Mouse (Mus musculus) limb, embryonic 14.5 days (tissue): ENCODE measurements at regions not wholly inside any gene's neighbourhood (a gene's known extent, or its start where the extent isn't known, plus 50 kb on each side); places are given as distances from the start of the nearest gene placed in this dataset.

Experiments used
- ATAC-seq: fragments of 200-750 bp; cut with Nextera tagmentation; 2 replicates; pipeline ENCODE4 v1.8.0; 2017; ENCODE audit warnings: low read depth, moderate number of reproducible peaks, moderate TSS enrichment; ENCODE audit not compliant: low FRiP score
- DNase-seq: peaks from one replicate; pipeline ENCODE4 v3.0.0-alpha.2; 2015; ENCODE audit warnings: low spot score
- H3K27ac ChIP-seq: fragments of 300-500 bp; sonication (generic); replicated peaks from 2 replicates; pipeline ENCODE4 v1.5.1; 2014; ENCODE audit warnings: low read depth, mild to moderate bottlenecking, low read length, moderate library complexity, mixed read lengths
- H3K27me3 ChIP-seq: fragments of 300-500 bp; sonication (generic); 2 replicates; pipeline ENCODE4 v1.6.1; 2014; ENCODE audit warnings: low read length, mixed read lengths; ENCODE audit not compliant: control insufficient read depth, insufficient read depth
- H3K36me3 ChIP-seq: fragments of 300-500 bp; sonication (generic); 2 replicates; pipeline ENCODE4 v1.6.1; 2014; ENCODE audit warnings: mild to moderate bottlenecking, low read length, moderate library complexity, mixed read lengths; ENCODE audit not compliant: control insufficient read depth, insufficient read depth
- H3K4me1 ChIP-seq: fragments of 300-500 bp; sonication (generic); 2 replicates; pipeline ENCODE4 v1.6.1; 2014; ENCODE audit warnings: antibody characterized with exemption, low read length, mixed read lengths; ENCODE audit not compliant: control insufficient read depth, insufficient read depth
- H3K4me2 ChIP-seq: fragments of 300-500 bp; sonication (generic); replicated peaks from 2 replicates; pipeline ENCODE4 v1.6.1; 2014; ENCODE audit warnings: low read depth, mild to moderate bottlenecking, low read length, moderate library complexity; ENCODE audit not compliant: severe bottlenecking
- H3K4me3 ChIP-seq: fragments of 300-500 bp; sonication (generic); replicated peaks from 2 replicates; pipeline ENCODE4 v1.5.1; 2014; ENCODE audit warnings: low read length
- H3K9ac ChIP-seq: fragments of 300-500 bp; sonication (generic); 2 replicates; pipeline ENCODE4 v1.6.1; 2014; ENCODE audit warnings: mild to moderate bottlenecking, low read depth, low read length, moderate library complexity; ENCODE audit not compliant: severe bottlenecking
- H3K9me3 ChIP-seq: fragments of 300-500 bp; sonication (generic); 2 replicates; pipeline ENCODE4 v1.6.1; 2016; ENCODE audit warnings: low read length; ENCODE audit not compliant: control insufficient read depth
- POLR2A ChIP-seq: fragments of 200-500 bp; IDR thresholded peaks from 2 replicates; pipeline ENCODE4 v1.8.0; 2012; ENCODE audit warnings: inconsistent platforms, mild to moderate bottlenecking, moderate library complexity, borderline replicate concordance; ENCODE audit not compliant: insufficient read depth, insufficient read length; ENCODE audit errors: extremely low read depth
- WGBS: fragments of 180-500 bp; shearing (Covaris S2); extraction: QIAGEN DNeasy Blood & Tissue Kit; methylation state at CpG from one replicate; pipeline ENCODE4 v1.1.7; 2014; 5-methylcytosine and 5-hydroxymethylcytosine counted together

GRCm38 (mm10) chrX:143024325-143024971, 57.9 kb upstream of the Ammecr1 start:
- Histone ChIP-seq H3K9me3 (no peaks in the 10 kb centered on the region), H3K4me2 (no peak overlapping the region), H3K27ac (no peak overlapping the region), H3K36me3 (no peaks in the 10 kb centered on the region), H3K4me3 (no peak overlapping the region), H3K9ac (no peak overlapping the region), H3K27me3 (no peaks in the 10 kb centered on the region), H3K4me1 (no peaks in the 10 kb centered on the region)
- ATAC-seq (peak; percentile 50; the same call in 1 of the 2 replicates), DNase-seq (peak; percentile 14)
- TF ChIP-seq POLR2A = no peak
- WGBS = 45% methylated on average over 6 of the region's 6 CpGs

- H3K27me3 ChIP-seq = 0 out of 2 replicates have a peak, but pooled peaks cover 2% of the 10 kb centered on the region
- TF ChIP-seq POLR2A = no peak
Measured at GRCm38 (mm10) chrX:143030371-143031010, 64.0 kb upstream of the Ammecr1 start.

GRCm38 (mm10) chrX:143039878-143040277, 59.5 kb upstream of the Rtl9 start:
- TF ChIP-seq POLR2A = no peak
- H3K9me3 ChIP-seq = no peaks in the 10 kb centered on the region
- 69% methylated on average over 4 of the region's 4 CpGs for WGBS
- H3K27me3 ChIP-seq = 0 out of 2 replicates have a peak, but pooled peaks cover 4% of the 10 kb centered on the region
- H3K27ac ChIP-seq = no peak overlapping the region
- H3K4me3 ChIP-seq = no peak overlapping the region
- no peak overlapping the region for H3K4me2 ChIP-seq
- H3K9ac ChIP-seq = no peak overlapping the region
- DNase-seq = no peak
- no peak for ATAC-seq
- no peaks in the 10 kb centered on the region for H3K36me3 ChIP-seq
- H3K4me1 ChIP-seq = no peaks in the 10 kb centered on the region

More at GRCm38 (mm10) chrX:143030371-143031010, 64.0 kb upstream of the Ammecr1 start:
- no peak overlapping the region for H3K4me3 ChIP-seq
- no peak overlapping the region for H3K27ac ChIP-seq
- H3K36me3 ChIP-seq = no peaks in the 10 kb centered on the region
- no peaks in the 10 kb centered on the region for H3K4me1 ChIP-seq
- ATAC-seq (no peak), DNase-seq (no peak)
- no peak overlapping the region for H3K9ac ChIP-seq
- 57% methylated on average over 9 of the region's 10 CpGs for WGBS
- no peak overlapping the region for H3K4me2 ChIP-seq
- H3K9me3 ChIP-seq = no peaks in the 10 kb centered on the region

- 92% methylated on average over 4 of the region's 4 CpGs for WGBS
- TF ChIP-seq POLR2A = no peak
- Histone ChIP-seq H3K36me3 (no peaks in the 10 kb centered on the region), H3K9ac (no peak overlapping the region), H3K4me1 (no peaks in the 10 kb centered on the region), H3K4me2 (no peak overlapping the region), H3K27ac (no peak overlapping the region), H3K4me3 (no peak overlapping the region), H3K27me3 (no peaks in the 10 kb centered on the region), H3K9me3 (no peaks in the 10 kb centered on the region)
- ATAC-seq (no peak), DNase-seq (no peak)
Measured at GRCm38 (mm10) chrX:143044296-143044695, 55.1 kb upstream of the Rtl9 start.

- Histone ChIP-seq H3K27ac (no peak overlapping the region), H3K4me2 (no peak overlapping the region), H3K9me3 (no peaks in the 10 kb centered on the region), H3K9ac (no peak overlapping the region), H3K4me3 (no peak overlapping the region), H3K36me3 (no peaks in the 10 kb centered on the region), H3K4me1 (no peaks in the 10 kb centered on the region), H3K27me3 (no peaks in the 10 kb centered on the region)
- WGBS = 81% methylated on average over 8 of the region's 8 CpGs
- ATAC-seq (no peak), DNase-seq (no peak)
- TF ChIP-seq POLR2A = no peak
Measured at GRCm38 (mm10) chrX:143046293-143046692, 53.1 kb upstream of the Rtl9 start.
